Mouse (Mus musculus) intestine, embryonic 14.5 days (tissue): ENCODE measurements around the gene Pth1r. TPM values are rescaled to one million over a fixed set of nuclear protein-coding genes. Genes with fewer than 3 reads are reported as not detected.

ENCODE experiments used
- ATAC-seq: fragments of 200-750 bp; cut with Nextera tagmentation; replicated peaks from 2 replicates; pipeline ENCODE4 v1.8.0; 2017; ENCODE audit warnings: low read depth, moderate number of reproducible peaks, moderate TSS enrichment, moderate library complexity; ENCODE audit not compliant: low FRiP score, low TSS enrichment
- DNase-seq: peaks from one replicate; pipeline ENCODE4 v3.0.0-alpha.2; 2018; ENCODE audit warnings: low spot score
- H3K27ac ChIP-seq: fragments of 300-500 bp; sonication (generic); 2 replicates; pipeline ENCODE4 v1.5.1; 2014; ENCODE audit warnings: low read depth, mild to moderate bottlenecking, control low read depth
- H3K27me3 ChIP-seq: fragments of 300-500 bp; sonication (generic); replicated peaks from 2 replicates; pipeline ENCODE4 v1.6.1; 2014; ENCODE audit warnings: low read length, control low read depth; ENCODE audit not compliant: control insufficient read depth, insufficient read depth
- H3K36me3 ChIP-seq: fragments of 300-500 bp; sonication (generic); 2 replicates; pipeline ENCODE4 v1.6.1; 2014; ENCODE audit warnings: low read length, control low read depth; ENCODE audit not compliant: control insufficient read depth, insufficient read depth
- H3K4me1 ChIP-seq: fragments of 300-500 bp; sonication (generic); replicated peaks from 2 replicates; pipeline ENCODE4 v1.6.1; 2014; ENCODE audit warnings: low read length, control low read depth, mixed read lengths; ENCODE audit not compliant: control insufficient read depth, insufficient read depth
- H3K4me2 ChIP-seq: fragments of 300-500 bp; sonication (generic); 2 replicates; pipeline ENCODE4 v1.6.1; 2014; ENCODE audit warnings: low read length
- H3K4me3 ChIP-seq: fragments of 300-500 bp; sonication (generic); 2 replicates; pipeline ENCODE4 v1.5.1; 2014; ENCODE audit warnings: low read depth, low read length, control low read depth, mixed read lengths
- H3K9ac ChIP-seq: fragments of 300-500 bp; sonication (generic); 2 replicates; pipeline ENCODE4 v1.6.1; 2014; ENCODE audit warnings: mild to moderate bottlenecking, low read length
- H3K9me3 ChIP-seq: fragments of 300-500 bp; sonication (generic); 2 replicates; pipeline ENCODE4 v1.6.1; 2016; ENCODE audit warnings: low read length, control low read depth; ENCODE audit not compliant: control insufficient read depth
- WGBS: fragments of 180-500 bp; shearing (Covaris S2); extraction: QIAGEN DNeasy Blood & Tissue Kit; methylation state at CpG from one replicate; pipeline ENCODE4 v1.1.7; 2014; 5-methylcytosine and 5-hydroxymethylcytosine counted together
- polyA plus RNA-seq: library from polyadenylated mRNA; unstranded; fragments of >200 nt; fragmentation: Nextera tagmentation; extraction: Ambion mirVana; gene quantifications from 2 replicates; pipeline ENCODE4 v1.2.1, GENCODE M21; 2014

Gene Pth1r
- polyA plus RNA-seq: 25.7 and 26.7 TPM in 2 replicates

DNA sequence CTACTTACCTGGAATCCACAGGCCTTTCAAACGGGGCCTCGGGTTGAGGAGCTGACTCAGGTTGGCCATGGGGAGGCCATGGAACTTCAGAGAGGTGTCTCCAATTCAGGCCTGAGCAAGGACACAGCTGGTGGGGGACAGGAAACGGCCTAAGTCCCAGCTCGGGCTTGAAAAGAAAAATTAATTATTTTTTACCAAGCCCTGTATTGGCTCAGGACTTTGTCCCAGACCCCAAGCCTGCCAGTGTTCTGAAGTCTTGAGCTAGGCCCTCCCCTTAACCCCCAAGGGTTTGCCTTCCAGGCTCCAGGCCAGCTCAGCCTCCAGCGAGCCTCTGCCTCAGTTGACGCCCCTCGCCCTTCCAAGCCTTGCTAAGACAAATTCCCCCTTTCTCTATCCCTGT is at the start of gene Pth1r:
Gene Pth1r (minus strand): TSS at position 185 of the 400 bp plus-strand sequence.
- Histone ChIP-seq H3K4me1 (peaks cover 27% of the 10 kb centered on the region), H3K27ac (no peak within 1 kb of the TSS), H3K27me3 (peaks cover 5% of the 10 kb centered on the region; the same call in 1 of the 2 replicates), H3K9me3 (no peaks in the 10 kb centered on the region), H3K4me3 (no peak within 1 kb of the TSS), H3K36me3 (no peaks in the 10 kb centered on the region), H3K9ac (no peak within 1 kb of the TSS), H3K4me2 (no peak within 1 kb of the TSS)
- 45% methylated on average over 7 of the region's 7 CpGs for WGBS
- no peak for ATAC-seq
- no peak for DNase-seq

DNA sequence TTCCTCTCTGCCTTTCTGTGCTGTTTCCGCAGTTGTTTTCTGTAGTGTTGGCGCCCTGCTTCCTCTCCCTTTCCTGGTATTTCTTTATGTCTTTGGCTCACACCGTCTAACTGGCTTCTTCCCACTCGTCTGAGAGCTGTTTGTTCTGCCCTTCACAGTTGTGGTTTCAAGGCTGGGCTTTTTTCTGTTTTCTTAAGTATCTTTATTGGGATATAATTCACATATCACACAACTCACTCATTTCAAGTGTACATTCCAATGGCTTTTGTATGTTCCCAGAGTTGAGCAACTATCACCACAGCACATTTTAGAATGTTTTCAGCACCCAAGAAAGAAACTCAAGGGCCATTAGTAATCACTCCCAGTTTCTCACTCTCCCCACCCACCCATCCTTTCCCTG is 43.5 kb upstream of the Pth1r start:
- no peak for DNase-seq
- no peaks in the 10 kb centered on the region for H3K36me3 ChIP-seq
- no peaks in the 10 kb centered on the region for H3K27me3 ChIP-seq
- no peak for ATAC-seq
- H3K27ac ChIP-seq: no peak overlapping the region
- H3K9ac ChIP-seq: no peak overlapping the region
- H3K4me1 ChIP-seq: no peaks in the 10 kb centered on the region
- no peaks in the 10 kb centered on the region; the same call in 1 of the 2 replicates for H3K9me3 ChIP-seq
- no peak overlapping the region for H3K4me2 ChIP-seq
- H3K4me3 ChIP-seq: no peak overlapping the region
- 76% methylated on average over 4 of the region's 4 CpGs for WGBS

DNA sequence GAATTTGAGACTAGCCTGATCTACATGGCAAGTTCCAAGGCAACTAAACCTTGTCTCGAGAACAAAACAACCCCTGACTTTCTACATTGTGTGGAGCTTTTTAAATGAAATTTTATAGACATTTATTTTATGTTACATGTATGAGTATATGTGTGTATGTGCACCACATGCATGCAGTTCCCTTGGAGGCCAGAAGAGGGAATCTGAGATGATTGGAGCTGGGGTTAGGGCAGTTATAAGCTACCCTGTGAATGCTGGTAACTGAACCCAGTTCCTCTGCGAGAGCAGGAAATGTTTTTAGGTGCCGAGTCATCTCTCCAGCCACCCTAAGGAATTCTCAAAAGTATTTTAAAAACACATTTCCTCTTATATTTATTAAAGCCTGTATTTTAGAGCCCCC is 41.2 kb upstream of the Pth1r start:
- H3K9me3 ChIP-seq: no peaks in the 10 kb centered on the region; the same call in 1 of the 2 replicates
- no peak overlapping the region for H3K4me3 ChIP-seq
- H3K9ac ChIP-seq: no peak overlapping the region
- H3K36me3 ChIP-seq: no peaks in the 10 kb centered on the region
- no peaks in the 10 kb centered on the region for H3K4me1 ChIP-seq
- no peak for DNase-seq
- no peak overlapping the region for H3K27ac ChIP-seq
- H3K4me2 ChIP-seq: no peak overlapping the region
- WGBS: 93% methylated on average over 3 of the region's 3 CpGs
- ATAC-seq: no peak
- H3K27me3 ChIP-seq: no peaks in the 10 kb centered on the region

- Histone ChIP-seq H3K4me1 (peaks cover 6% of the 10 kb centered on the region), H3K9ac (no peak overlapping the region), H3K4me3 (no peak overlapping the region), H3K36me3 (no peaks in the 10 kb centered on the region), H3K9me3 (no peaks in the 10 kb centered on the region; the same call in 1 of the 2 replicates), H3K4me2 (no peak overlapping the region), H3K27ac (no peak overlapping the region), H3K27me3 (no peaks in the 10 kb centered on the region)
- ATAC-seq: no peak
- WGBS: 20% methylated on average over 1 of the region's 1 CpGs
- DNase-seq: no peak
These were observed 36.7 kb upstream of the Pth1r start for GRCm38 (mm10) chr9:110783611-110784010.

DNA sequence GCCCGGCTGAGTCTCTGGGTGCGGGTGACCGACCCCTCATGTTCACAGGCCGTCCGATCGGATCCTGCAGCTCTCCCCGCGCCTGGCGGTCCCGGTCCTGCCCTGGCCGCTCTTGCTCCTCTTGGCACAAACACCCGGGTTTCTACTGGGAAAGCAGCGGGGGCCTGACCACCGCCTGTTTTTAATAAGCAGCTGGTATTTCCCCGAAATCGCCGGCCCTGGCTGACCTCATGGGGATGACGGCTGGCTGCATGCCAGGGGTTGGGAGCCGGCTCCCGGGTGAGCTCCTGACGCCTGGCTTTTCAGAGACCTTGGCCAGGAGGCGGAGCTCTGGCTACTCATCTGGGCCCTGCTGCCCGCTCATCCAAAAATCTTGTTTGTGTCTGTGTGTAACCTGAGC is 34.8 kb upstream of the Pth1r start:
- ATAC-seq (peak; percentile 71), DNase-seq (no peak)
- WGBS: 1% methylated on average over 23 of the region's 23 CpGs
- H3K4me1 ChIP-seq: peaks cover 6% of the 10 kb centered on the region
- peak overlapping the region; percentile 49 for H3K4me3 ChIP-seq
- peak overlapping the region; percentile 77 for H3K4me2 ChIP-seq
- no peaks in the 10 kb centered on the region for H3K36me3 ChIP-seq
- H3K27ac ChIP-seq: peak overlapping the region; percentile 51; the same call in 1 of the 2 replicates
- no peaks in the 10 kb centered on the region for H3K27me3 ChIP-seq
- peak overlapping the region; percentile 60 for H3K9ac ChIP-seq
- H3K9me3 ChIP-seq: no peaks in the 10 kb centered on the region

- WGBS: under 1% methylated on average over 43 of the region's 43 CpGs
- Histone ChIP-seq H3K27me3 (no peaks in the 10 kb centered on the region), H3K4me2 (peak overlapping the region; percentile 77), H3K4me1 (peaks cover 6% of the 10 kb centered on the region), H3K36me3 (no peaks in the 10 kb centered on the region), H3K9ac (peak overlapping the region; percentile 60), H3K4me3 (peak overlapping the region; percentile 49), H3K9me3 (no peaks in the 10 kb centered on the region), H3K27ac (peak overlapping the region; percentile 51; the same call in 1 of the 2 replicates)
- ATAC-seq (peak; percentile 94), DNase-seq (peak; percentile 99)
These were observed 34.3 kb upstream of the Pth1r start for GRCm38 (mm10) chr9:110781256-110781721.

GRCm38 (mm10) chr9:110779242-110779913 is 32.4 kb upstream of the Pth1r start:
- ATAC-seq (no peak), DNase-seq (no peak)
- Histone ChIP-seq H3K9ac (no peak overlapping the region), H3K9me3 (no peaks in the 10 kb centered on the region), H3K27ac (no peak overlapping the region), H3K4me2 (no peak overlapping the region), H3K4me1 (peaks cover 6% of the 10 kb centered on the region), H3K27me3 (no peaks in the 10 kb centered on the region), H3K4me3 (no peak overlapping the region), H3K36me3 (no peaks in the 10 kb centered on the region)
- WGBS: 59% methylated on average over 5 of the region's 5 CpGs

GRCm38 (mm10) chr9:110778559-110778958 is 31.6 kb upstream of the Pth1r start:
- ATAC-seq (no peak), DNase-seq (no peak)
- Histone ChIP-seq H3K36me3 (no peaks in the 10 kb centered on the region), H3K27me3 (no peaks in the 10 kb centered on the region), H3K4me3 (no peak overlapping the region), H3K4me2 (no peak overlapping the region), H3K9me3 (no peaks in the 10 kb centered on the region), H3K4me1 (peaks cover 6% of the 10 kb centered on the region), H3K9ac (no peak overlapping the region), H3K27ac (no peak overlapping the region)
- 77% methylated on average over 7 of the region's 7 CpGs for WGBS

GRCm38 (mm10) chr9:110778100-110778499 is 31.2 kb upstream of the Pth1r start:
- no peak overlapping the region for H3K4me2 ChIP-seq
- no peak for ATAC-seq
- H3K9me3 ChIP-seq: no peaks in the 10 kb centered on the region
- 74% methylated on average over 1 of the region's 1 CpGs for WGBS
- no peak overlapping the region for H3K27ac ChIP-seq
- peaks cover 6% of the 10 kb centered on the region for H3K4me1 ChIP-seq
- H3K36me3 ChIP-seq: no peaks in the 10 kb centered on the region
- no peaks in the 10 kb centered on the region for H3K27me3 ChIP-seq
- DNase-seq: no peak
- H3K4me3 ChIP-seq: no peak overlapping the region
- no peak overlapping the region for H3K9ac ChIP-seq
